Mouse (Mus musculus): Measurements from ENCODE around the gene Cdk15. TPM values are rescaled to one million over a fixed set of nuclear protein-coding genes. Genes with fewer than 3 reads are reported as not detected.

Gene Cdk15
- polyA plus RNA-seq, 1 experiment from 2014 or later = 0.49 TPM

DNA sequence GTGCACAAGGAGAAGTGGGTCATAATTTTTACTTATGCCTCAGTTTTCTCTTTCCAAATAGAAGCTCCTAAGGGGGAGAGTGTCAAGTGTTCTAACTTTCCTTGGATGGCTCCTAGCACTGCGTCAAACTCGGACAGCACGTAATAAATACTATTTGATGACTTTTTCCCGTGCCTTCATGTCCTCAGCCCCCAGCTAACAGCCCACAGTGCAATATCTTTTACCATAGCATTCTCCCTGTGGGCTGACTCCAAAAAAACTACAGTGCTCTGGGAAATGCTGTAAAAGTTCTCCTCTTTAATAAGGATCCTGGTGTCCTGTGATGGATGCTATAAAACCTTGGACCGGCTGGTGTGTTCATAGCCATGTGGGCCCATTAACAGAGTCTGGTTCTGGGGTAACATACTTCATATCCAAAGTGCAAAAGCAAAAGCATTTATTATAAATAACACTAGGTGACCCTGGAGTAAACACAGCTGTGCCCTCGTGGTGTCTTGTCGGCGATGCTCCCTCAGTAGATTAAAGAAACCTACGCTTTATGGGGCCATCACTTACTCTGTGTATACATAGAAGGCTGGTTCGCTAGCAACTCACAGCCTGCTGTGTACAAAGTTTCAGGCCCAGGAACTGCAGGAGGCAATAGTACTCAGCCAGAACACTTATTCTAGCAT lies 112.1 kb downstream of the Cdk15 start:
- 33% methylated on average over 10 of the region's 10 CpGs for WGBS
- H3K9ac ChIP-seq (ENCODE audit: low read length) = no peak overlapping the region
- H3K27me3 ChIP-seq (ENCODE audit: control insufficient read depth, insufficient read depth, low read length) = no peaks in the 10 kb centered on the region
- H3K4me3 ChIP-seq (ENCODE audit: low read depth, low read length) = no peak overlapping the region
- DNase-seq (ENCODE audit: low spot score) = no peak
- 0 out of 2 replicates have a peak, but pooled peaks cover 3% of the 10 kb centered on the region for H3K4me1 ChIP-seq (replicated peaks; ENCODE audit: control insufficient read depth, insufficient read depth)
- H3K27ac ChIP-seq (replicated peaks) = no peak overlapping the region
- TF ChIP-seq EP300 (optimal IDR thresholded peaks at IDR 0.05) = no peak
- no peak for TF ChIP-seq CTCF (IDR thresholded peaks at IDR 0.05; ENCODE audit: low read depth)
- H3K4me2 ChIP-seq (replicated peaks; ENCODE audit: low read depth) = no peak overlapping the region
- H3K36me3 ChIP-seq (ENCODE audit: control insufficient read depth, insufficient read depth, low read length) = no peaks in the 10 kb centered on the region
- no peaks in the 10 kb centered on the region for H3K9me3 ChIP-seq (ENCODE audit: control insufficient read depth, low read length)
- no peak for ATAC-seq (ENCODE audit: low FRiP score, low TSS enrichment)

DNA sequence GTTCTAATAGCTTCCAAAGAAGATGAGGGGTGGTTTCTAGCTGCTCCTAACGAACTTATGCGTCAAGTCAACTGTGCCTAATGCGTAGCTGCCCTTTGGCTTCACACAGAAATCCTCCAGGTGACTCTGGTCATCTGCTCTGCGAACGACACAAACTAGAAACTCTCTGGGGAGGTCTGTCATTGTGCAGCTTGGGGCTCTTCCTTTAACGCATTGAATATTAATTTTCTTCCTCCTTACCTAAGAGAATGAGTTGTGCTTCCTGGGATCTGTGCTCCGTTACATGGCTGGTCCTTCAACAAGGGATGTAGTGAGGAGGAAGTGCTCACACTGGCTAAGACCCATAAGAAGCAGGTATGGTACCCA lies 112.6 kb downstream of the Cdk15 start:
- ATAC-seq (ENCODE audit: low FRiP score, low TSS enrichment) (no peak), DNase-seq (ENCODE audit: low spot score) (no peak)
- no peaks in the 10 kb centered on the region for H3K27me3 ChIP-seq (ENCODE audit: control insufficient read depth, insufficient read depth, low read length)
- H3K36me3 ChIP-seq (ENCODE audit: control insufficient read depth, insufficient read depth, low read length) = no peaks in the 10 kb centered on the region
- WGBS = 63% methylated on average over 7 of the region's 7 CpGs
- H3K4me2 ChIP-seq (replicated peaks; ENCODE audit: low read depth) = no peak overlapping the region
- no peak overlapping the region for H3K4me3 ChIP-seq (ENCODE audit: low read depth, low read length)
- TF ChIP-seq CTCF (IDR thresholded peaks at IDR 0.05; ENCODE audit: low read depth) = no peak
- no peak for TF ChIP-seq EP300 (optimal IDR thresholded peaks at IDR 0.05)
- H3K27ac ChIP-seq (replicated peaks) = no peak overlapping the region
- H3K9me3 ChIP-seq (ENCODE audit: control insufficient read depth, low read length) = no peaks in the 10 kb centered on the region
- 0 out of 2 replicates have a peak, but pooled peaks cover 3% of the 10 kb centered on the region for H3K4me1 ChIP-seq (replicated peaks; ENCODE audit: control insufficient read depth, insufficient read depth)
- H3K9ac ChIP-seq (ENCODE audit: low read length) = no peak overlapping the region

DNA sequence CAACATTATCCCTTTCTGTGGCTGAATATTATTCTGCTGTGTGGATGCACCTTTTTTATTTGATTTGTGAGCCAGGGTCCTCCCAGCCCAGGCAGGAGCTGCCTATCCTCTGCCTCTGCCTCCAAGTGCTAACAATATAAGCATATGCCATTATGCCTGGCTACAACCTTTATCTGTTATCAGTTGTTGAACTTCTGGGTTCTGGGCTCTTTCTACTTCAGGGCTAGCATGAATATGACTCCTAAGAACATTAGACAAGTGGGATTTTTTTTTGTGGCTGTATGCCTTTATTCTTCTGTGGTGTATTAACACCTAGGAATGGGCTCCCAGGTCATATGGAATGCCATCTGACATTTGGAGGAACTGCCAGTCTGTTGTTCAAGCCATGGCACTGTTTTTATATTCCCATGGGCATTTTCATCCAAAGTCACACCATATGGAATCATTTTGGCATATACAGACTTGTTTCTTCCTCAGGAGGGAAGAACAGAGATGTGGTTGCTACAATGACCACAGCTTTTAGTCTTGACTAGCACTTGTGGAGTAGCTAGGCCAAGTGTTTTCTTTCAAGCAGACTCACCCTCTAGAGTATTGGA lies 113.7 kb downstream of the Cdk15 start:
- Histone ChIP-seq H3K27me3 (ENCODE audit: control insufficient read depth, insufficient read depth, low read length) (no peaks in the 10 kb centered on the region), H3K4me1 (replicated peaks; ENCODE audit: control insufficient read depth, insufficient read depth) (0 out of 2 replicates have a peak, but pooled peaks cover 3% of the 10 kb centered on the region), H3K4me2 (replicated peaks; ENCODE audit: low read depth) (no peak overlapping the region), H3K4me3 (ENCODE audit: low read depth, low read length) (no peak overlapping the region), H3K9ac (ENCODE audit: low read length) (no peak overlapping the region), H3K36me3 (ENCODE audit: control insufficient read depth, insufficient read depth, low read length) (no peaks in the 10 kb centered on the region), H3K9me3 (ENCODE audit: control insufficient read depth, low read length) (no peaks in the 10 kb centered on the region), H3K27ac (replicated peaks) (no peak overlapping the region)
- no peak for TF ChIP-seq EP300 (optimal IDR thresholded peaks at IDR 0.05)
- TF ChIP-seq CTCF (IDR thresholded peaks at IDR 0.05; ENCODE audit: low read depth) = no peak
- DNase-seq (ENCODE audit: low spot score) (no peak), ATAC-seq (ENCODE audit: low FRiP score, low TSS enrichment) (no peak)

DNA sequence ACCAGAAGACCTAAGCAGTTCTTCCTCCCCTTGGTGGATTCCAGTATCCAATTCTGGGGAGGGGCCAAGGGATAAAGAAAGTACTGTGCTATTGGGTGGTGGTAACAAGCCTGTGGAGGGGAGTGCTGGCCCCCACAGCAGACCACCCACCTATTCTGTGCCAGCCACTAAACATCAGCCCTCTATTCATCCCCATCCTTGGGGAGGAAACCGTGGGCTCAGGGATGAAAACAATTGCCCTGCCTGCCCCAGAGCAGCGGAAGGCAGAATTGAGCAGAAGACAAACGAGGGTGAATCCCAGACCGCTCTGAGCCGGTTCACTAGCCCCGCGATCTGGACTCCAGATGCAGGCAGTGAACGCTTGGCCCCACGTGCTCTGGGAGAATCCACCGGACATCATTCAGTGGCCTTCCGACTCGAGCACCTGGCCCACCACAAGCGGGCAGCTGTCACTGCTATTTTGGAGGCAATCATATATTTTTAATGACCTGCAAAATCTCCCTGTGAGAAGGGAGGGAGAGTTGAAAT lies 119.4 kb downstream of the Cdk15 start:
- Histone ChIP-seq H3K36me3 (ENCODE audit: control insufficient read depth, insufficient read depth, low read length) (no peaks in the 10 kb centered on the region), H3K4me1 (replicated peaks; ENCODE audit: control insufficient read depth, insufficient read depth) (no peaks in the 10 kb centered on the region), H3K4me2 (replicated peaks; ENCODE audit: low read depth) (no peak overlapping the region), H3K9me3 (ENCODE audit: control insufficient read depth, low read length) (no peaks in the 10 kb centered on the region), H3K27me3 (ENCODE audit: control insufficient read depth, insufficient read depth, low read length) (no peaks in the 10 kb centered on the region), H3K4me3 (ENCODE audit: low read depth, low read length) (no peak overlapping the region), H3K9ac (ENCODE audit: low read length) (no peak overlapping the region), H3K27ac (replicated peaks) (no peak overlapping the region)
- ATAC-seq (ENCODE audit: low FRiP score, low TSS enrichment) (no peak), DNase-seq (ENCODE audit: low spot score) (no peak)
- no peak for TF ChIP-seq EP300 (optimal IDR thresholded peaks at IDR 0.05)
- WGBS = 40% methylated on average over 13 of the region's 13 CpGs

DNA sequence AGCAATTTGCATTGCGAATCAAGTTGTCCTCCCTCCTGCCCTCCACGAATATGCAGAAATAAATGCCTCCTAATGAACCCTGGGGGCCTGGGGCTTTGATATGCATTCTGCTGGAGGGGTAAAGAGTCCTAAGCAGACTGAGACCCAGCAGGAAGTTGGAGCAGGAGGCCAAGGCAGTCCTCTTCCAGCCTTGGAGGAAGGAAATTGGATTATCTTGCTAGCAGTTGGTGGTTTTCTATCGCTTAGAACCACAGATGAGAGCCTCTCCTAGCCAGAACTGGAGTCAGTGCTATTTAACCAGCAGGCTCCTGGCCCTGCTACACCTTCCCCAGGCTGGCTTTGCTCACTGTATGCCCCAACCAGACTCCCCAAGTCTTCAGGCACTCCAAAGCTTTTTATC lies 119.9 kb downstream of the Cdk15 start:
- Histone ChIP-seq H3K9ac (ENCODE audit: low read length) (no peak overlapping the region), H3K4me2 (replicated peaks; ENCODE audit: low read depth) (no peak overlapping the region), H3K4me1 (replicated peaks; ENCODE audit: control insufficient read depth, insufficient read depth) (no peaks in the 10 kb centered on the region), H3K9me3 (ENCODE audit: control insufficient read depth, low read length) (no peaks in the 10 kb centered on the region), H3K27me3 (ENCODE audit: control insufficient read depth, insufficient read depth, low read length) (no peaks in the 10 kb centered on the region), H3K27ac (replicated peaks) (no peak overlapping the region), H3K4me3 (ENCODE audit: low read depth, low read length) (no peak overlapping the region), H3K36me3 (ENCODE audit: control insufficient read depth, insufficient read depth, low read length) (no peaks in the 10 kb centered on the region)
- TF ChIP-seq CTCF (IDR thresholded peaks at IDR 0.05; ENCODE audit: low read depth) = no peak
- TF ChIP-seq EP300 (optimal IDR thresholded peaks at IDR 0.05) = no peak
- ATAC-seq (ENCODE audit: low FRiP score, low TSS enrichment) (no peak), DNase-seq (ENCODE audit: low spot score) (no peak)
- WGBS = 44% methylated on average over 3 of the region's 3 CpGs

DNA sequence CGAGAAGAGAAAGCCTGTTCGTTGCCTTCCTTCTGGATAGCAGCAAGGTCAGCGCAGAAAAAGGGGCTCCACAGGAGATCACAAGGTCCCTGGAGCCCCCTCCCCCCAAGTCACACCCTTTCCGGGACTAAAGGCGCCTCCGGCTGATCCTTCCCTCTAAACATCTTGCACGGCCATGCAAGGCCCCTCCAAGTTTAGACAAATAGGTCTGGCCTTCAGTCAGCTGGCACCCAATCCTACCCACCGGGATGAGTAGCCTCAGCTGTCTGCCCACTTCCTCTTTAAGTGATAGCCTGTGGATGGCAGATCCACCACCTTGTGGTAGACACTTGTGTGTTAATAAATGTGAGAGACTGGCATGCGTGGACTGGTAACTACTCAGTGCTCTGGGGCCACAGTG lies 120.6 kb downstream of the Cdk15 start:
- Histone ChIP-seq H3K27me3 (ENCODE audit: control insufficient read depth, insufficient read depth, low read length) (no peaks in the 10 kb centered on the region), H3K27ac (replicated peaks) (no peak overlapping the region), H3K4me2 (replicated peaks; ENCODE audit: low read depth) (no peak overlapping the region), H3K9ac (ENCODE audit: low read length) (no peak overlapping the region), H3K9me3 (ENCODE audit: control insufficient read depth, low read length) (no peaks in the 10 kb centered on the region), H3K4me1 (replicated peaks; ENCODE audit: control insufficient read depth, insufficient read depth) (no peaks in the 10 kb centered on the region), H3K36me3 (ENCODE audit: control insufficient read depth, insufficient read depth, low read length) (no peaks in the 10 kb centered on the region), H3K4me3 (ENCODE audit: low read depth, low read length) (no peak overlapping the region)
- TF ChIP-seq EP300 (optimal IDR thresholded peaks at IDR 0.05) (no peak), CTCF (IDR thresholded peaks at IDR 0.05; ENCODE audit: low read depth) (no peak)
- WGBS = 74% methylated on average over 9 of the region's 9 CpGs
- ATAC-seq (ENCODE audit: low FRiP score, low TSS enrichment) (no peak), DNase-seq (ENCODE audit: low spot score) (no peak)

Data from stomach, postnatal 0 days (tissue).